8 mouse cellular contexts compared by ENCODE assay signal in the genomic region with DNA sequence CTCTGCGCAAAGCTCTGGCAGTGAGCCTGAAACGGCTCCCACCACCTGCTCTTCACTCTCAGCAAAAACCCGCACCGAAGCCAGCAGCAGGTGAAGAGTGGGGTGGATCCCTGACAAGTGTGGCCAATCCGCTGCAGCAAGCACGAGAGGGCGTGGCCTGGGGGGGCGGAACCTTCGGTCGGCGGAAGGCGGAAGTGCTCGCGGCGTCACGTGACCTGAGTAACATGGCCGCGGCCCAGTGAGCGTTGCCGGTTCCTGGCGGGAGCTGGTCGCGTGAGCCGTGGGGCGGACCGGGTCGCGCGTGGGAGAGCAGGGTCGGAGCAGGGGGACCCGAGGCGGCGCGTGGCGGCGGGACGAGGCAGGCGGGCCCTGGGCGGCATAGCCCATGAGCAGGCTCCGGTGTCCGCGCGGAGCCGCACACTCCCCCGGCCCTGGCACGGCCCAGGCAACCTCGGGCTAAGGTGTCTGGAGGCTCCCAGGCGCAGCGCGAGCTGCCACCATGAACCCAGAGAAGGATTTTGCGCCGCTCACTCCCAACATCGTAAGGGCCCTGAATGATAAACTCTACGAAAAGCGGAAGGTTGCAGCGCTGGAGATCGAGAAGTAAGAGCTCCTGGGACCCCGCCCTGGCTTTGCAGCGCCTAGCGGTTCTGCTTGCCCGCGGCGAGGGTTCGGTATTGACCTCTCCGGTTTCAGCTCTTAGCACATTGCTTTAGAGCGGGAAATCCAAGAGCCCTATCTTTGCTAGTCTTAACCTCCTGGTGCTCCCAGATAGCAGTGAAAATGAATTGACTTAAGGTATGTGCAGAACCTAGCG. TPM values are rescaled to one million over a fixed set of nuclear protein-coding genes. Genes with fewer than 3 reads are reported as not detected.
A peak's percentile ranks its signal among the peaks of the same experiment; 100 is the strongest.
DNase-seq lines count a peak whose midpoint lies in the region; ATAC-seq lines count a peak whose summit lies in the region.

Vac14 (plus strand) TSS at position 195 of the 817 bp plus-strand sequence.

- no peaks in the 10 kb centered on the region for H3K36me3 ChIP-seq in heart, embryonic 10.5 days
- H3K36me3 ChIP-seq in kidney, embryonic 15.5 days, result no peaks in the 10 kb centered on the region

- peaks cover 16% of the 10 kb centered on the region for H3K4me1 ChIP-seq in heart, embryonic 10.5 days
- H3K4me1 ChIP-seq in kidney, embryonic 15.5 days, result peaks cover 23% of the 10 kb centered on the region

- no peaks in the 10 kb centered on the region for H3K9me3 ChIP-seq in heart, embryonic 10.5 days
- no peaks in the 10 kb centered on the region for H3K9me3 ChIP-seq in kidney, embryonic 15.5 days (replicated peaks)

- peak within 1 kb of the TSS; percentile 78 for H3K4me2 ChIP-seq in kidney, embryonic 15.5 days

- under 1% methylated on average over 67 of the region's 67 CpGs for WGBS in heart, embryonic 10.5 days
- WGBS in kidney, embryonic 15.5 days, result under 1% methylated on average over 67 of the region's 67 CpGs

- H3K4me3 ChIP-seq in heart, embryonic 10.5 days, result peak within 1 kb of the TSS; percentile 83
- peak within 1 kb of the TSS; percentile 93 for H3K4me3 ChIP-seq in kidney, embryonic 15.5 days (replicated peaks)

- peak within 1 kb of the TSS; percentile 84 for H3K9ac ChIP-seq in kidney, embryonic 15.5 days

- peak; percentile 98 for ATAC-seq in erythroblast, adult 5-6 weeks (replicated peaks; ENCODE audit: low FRiP score, poor library complexity, severe bottlenecking)
- ATAC-seq in kidney, embryonic 15.5 days (replicated peaks; ENCODE audit: low FRiP score), result peak; percentile 96
- peak; percentile 88 for ATAC-seq in monocyte, adult 5-6 weeks (replicated peaks; ENCODE audit: insufficient number of reproducible peaks, low FRiP score, low TSS enrichment, poor library complexity, severe bottlenecking)

- peaks cover 9% of the 10 kb centered on the region; the same call in 1 of the 2 replicates for H3K27me3 ChIP-seq in heart, embryonic 10.5 days (ENCODE audit: insufficient read depth, poor library complexity, severe bottlenecking)
- H3K27me3 ChIP-seq in kidney, embryonic 15.5 days, result peaks cover 3% of the 10 kb centered on the region; the same call in 1 of the 2 replicates

- DNase-seq in B cell, adult 2 months, result peak; percentile 99 to 100
- peak; percentile 99 for DNase-seq in brain, adult 2 months (ENCODE audit: low read depth, low spot score)
- DNase-seq in heart, embryonic 10.5 days (ENCODE audit: low spot score), result peak; percentile 99
- peak; percentile 98 for DNase-seq in liver
- DNase-seq in spleen, postnatal 4 days (ENCODE audit: low spot score in 2 of 2), result peak; percentile 98 to 99

- peak within 1 kb of the TSS; percentile 86 for H3K27ac ChIP-seq in heart, embryonic 10.5 days
- H3K27ac ChIP-seq in kidney, embryonic 15.5 days, result no peak within 1 kb of the TSS

RNA-seq across cellular contexts. Expression of gene Vac14, which starts in this region (rescaled TPM):
- total RNA-seq in erythroblast, adult 5-6 weeks (2015; ENCODE audit: low replicate concordance), result 6.1 and 10.9 TPM in 2 replicates
- total RNA-seq in erythroblast, adult 5-6 weeks (2017; ENCODE audit: low replicate concordance), result 4.2 and 5.5 TPM in 2 replicates
- polyA plus RNA-seq in heart, embryonic 10.5 days (2016; fragmentation: Nextera tagmentation; extraction: Ambion mirVana), result 25.3 and 31.8 TPM in 2 replicates
- 22.2 and 23.3 TPM in 2 replicates for polyA plus RNA-seq in kidney, embryonic 15.5 days (2015; fragmentation: Nextera tagmentation; extraction: Ambion mirVana)
- total RNA-seq in monocyte, adult 5-6 weeks (2017), result 19.3 to 38.3 TPM (median 24.0 TPM) in 3 replicates
